Mouse (Mus musculus) c-Kit-positive CD71-positive TER-119-negative erythroid progenitor cells, embryonic 14.5 days (primary cell): ENCODE results near the gene Gm45194.

Source experiments
- DNase-seq: peaks from one replicate; pipeline ENCODE4 v3.0.0-alpha.2; 2013; ENCODE audit warnings: low read depth

The Gm45194 gene

GRCm38 (mm10) chrX:111891089-111891488 is at the start of gene Gm45194:
Gene Gm45194 (plus strand): TSS chrX:111891389.
- no peak for DNase-seq

DNA sequence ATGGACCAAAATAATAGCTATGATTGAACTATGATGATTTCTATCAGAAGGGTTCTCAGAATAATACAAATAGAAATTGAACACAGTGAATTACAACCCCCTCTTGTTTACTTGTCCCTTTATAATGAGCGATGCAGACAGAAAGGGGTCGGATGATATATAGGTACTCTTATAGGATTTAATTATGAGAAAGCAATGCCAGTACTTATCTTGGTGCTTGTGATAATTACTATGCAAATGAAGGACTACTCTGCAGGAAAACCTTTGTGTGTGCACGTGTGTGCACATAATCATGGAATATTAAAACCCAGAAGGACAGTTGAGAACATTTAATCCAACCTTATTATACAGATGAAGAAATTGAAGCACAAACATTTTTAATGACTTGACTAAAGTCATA is 35.3 kb upstream of the Gm45194 start:
- no peak for DNase-seq

DNA sequence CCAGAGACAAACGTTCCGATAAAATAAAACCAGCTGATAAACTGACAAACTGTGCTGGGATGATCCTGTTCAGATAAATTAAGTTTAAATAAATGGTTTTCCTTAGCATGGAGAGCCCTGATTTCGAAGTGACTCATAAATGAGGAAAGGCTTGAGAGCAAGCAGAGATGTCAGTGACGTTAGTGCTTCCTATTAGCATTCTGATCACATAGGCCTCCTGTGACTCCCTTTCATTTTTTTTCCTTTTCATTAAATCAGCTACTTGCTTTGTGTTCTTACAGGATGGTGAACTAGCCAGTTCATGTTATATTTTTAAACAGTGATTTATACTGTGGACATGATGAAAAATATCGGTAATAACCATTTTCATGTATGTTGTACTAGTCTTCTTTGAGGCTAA is 9.9 kb upstream of the Gm45194 start:
- DNase-seq, result no peak

- no peak for DNase-seq
These were observed 3.3 kb downstream of the Gm45194 start for GRCm38 (mm10) chrX:111894321-111895050.

- no peak for DNase-seq
These were observed 4.0 kb downstream of the Gm45194 start for GRCm38 (mm10) chrX:111895084-111895779.

DNA sequence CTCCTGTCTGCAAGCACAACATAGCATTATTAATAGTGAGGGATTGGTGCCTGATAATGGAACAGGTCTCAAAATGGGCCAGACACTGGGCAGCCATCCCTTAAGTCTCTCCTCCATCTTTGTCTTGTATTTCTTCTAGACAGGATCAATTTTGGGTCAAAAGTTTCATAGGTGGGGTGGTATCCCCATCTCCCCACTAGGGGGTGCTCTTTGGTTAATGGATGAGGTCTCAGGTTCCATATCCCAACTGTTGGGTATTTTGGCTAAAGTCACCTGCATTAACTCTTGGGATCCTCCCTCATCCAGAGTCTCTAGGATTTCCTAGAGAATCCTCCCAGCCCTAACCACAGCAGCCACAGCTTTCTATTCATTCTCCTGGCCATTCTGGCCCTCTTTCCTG is 26.2 kb downstream of the Gm45194 start:
- DNase-seq, result peak; percentile 1

- DNase-seq, result no peak
These were observed 69.7 kb downstream of the Gm45194 start for GRCm38 (mm10) chrX:111960909-111961308.

DNA sequence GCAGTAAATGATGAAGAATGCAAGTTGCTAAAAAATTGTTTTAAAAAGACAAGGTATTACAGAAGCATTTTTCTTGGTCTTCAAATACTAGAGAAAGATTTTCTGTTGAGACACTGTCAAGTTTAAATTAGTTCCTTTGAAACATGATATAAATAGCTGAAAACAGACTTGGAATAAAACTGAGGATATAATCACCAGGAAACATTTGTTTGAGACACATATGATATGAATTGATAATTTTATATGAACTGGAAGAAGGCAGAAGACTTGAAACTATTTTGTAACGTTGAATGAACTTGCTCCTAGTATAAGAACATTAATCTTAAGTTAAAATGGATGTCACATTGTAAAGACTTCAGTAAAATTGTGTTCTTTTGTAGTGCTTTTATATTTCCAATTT is 108.5 kb downstream of the Gm45194 start:
- no peak for DNase-seq

DNA sequence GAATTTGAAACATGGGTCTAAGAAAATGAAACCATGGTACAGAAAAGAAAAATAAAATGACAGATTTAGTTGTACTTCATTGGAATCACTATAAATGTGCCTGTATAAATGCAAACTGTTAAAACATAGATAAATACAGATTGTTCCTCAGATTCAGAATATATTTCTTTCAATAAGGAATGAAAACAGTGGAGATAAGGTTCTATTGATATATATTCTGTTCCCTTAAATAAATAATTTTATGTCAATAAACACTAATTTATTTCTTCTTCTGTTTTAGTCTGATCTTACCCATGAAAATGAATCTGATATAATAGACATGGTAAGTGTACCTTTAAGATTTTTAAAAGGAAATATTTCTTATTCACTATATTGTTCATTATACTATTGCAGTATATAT is 119.5 kb downstream of the Gm45194 start, which contains the start of gene Tex16:
Gene Tex16 (plus strand): TSS at position 301 of the 400 bp plus-strand sequence.
- no peak for DNase-seq

DNA sequence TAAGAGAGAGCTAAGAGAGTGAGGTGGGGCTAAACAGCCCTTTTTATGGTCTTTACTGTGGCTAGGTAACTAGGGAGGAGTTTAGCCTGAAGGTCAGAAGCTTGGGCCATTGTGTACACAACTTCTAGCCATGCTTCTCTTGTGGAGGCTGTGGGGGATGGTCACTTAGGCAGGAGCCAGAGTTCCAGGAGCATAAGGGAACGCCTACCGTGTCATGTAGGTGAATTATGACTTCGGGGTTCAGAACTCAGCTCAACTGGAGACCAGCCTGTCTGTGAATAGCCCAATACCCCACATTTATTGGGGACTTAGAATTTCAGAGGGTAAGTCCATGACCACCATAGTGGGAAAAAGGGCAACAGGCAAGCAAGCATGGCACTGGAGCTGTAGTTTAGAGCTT is 347.6 kb downstream of the Gm45194 start, which contains the start of gene 4933403O08Rik:
Gene 4933403O08Rik (plus strand): TSS at position 301 of the 400 bp plus-strand sequence.
- no peak for DNase-seq

DNA sequence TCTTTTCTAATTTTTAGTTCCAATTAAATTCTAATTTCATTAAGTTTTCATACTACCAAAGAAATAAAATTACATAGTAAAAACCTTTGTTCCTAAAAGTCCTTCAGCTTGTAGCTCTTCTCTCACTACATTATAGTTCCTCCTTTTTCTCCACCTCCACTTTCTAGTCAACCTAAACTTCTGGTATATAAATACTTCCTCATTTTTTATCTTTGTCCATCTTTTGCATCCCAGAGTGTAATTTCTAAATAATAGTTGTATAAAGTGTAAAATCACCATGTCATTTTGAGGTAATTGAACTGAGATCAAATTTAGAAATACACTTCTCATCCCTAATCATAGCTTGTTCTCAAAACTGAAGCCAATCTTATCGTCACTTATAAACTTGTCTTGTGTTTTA is 351.7 kb downstream of the Gm45194 start:
- no peak for DNase-seq

- no peak for DNase-seq
These were observed 364.3 kb downstream of the Gm45194 start for GRCm38 (mm10) chrX:112255513-112255912.

DNA sequence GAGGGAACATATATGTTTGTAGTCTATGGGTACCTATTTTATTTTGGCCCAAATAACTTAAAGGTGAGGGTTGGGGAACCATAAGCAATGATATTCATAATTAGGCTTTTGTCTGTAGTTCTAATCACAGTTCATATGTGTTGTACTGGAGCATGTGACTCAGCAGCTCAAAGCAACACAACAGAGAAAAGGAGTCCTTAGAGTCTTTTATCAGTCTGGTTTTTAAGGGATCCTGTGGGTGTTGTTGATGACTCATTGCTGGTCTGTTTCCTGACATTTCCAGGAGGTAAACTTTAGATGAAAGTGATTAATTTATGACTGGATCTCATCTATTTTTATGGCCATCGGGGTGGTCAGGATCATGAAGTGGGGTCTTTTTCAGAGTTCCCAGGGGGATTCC is 382.4 kb downstream of the Gm45194 start:
- DNase-seq, result no peak
